Mouse (Mus musculus) testis, adult 2 months (tissue): Measurements from ENCODE around the gene Mlip. TPM values are rescaled to one million over a fixed set of nuclear protein-coding genes. Genes with fewer than 3 reads are reported as not detected.

ENCODE experiments used
- H3K27ac ChIP-seq: fragments of 200-500 bp; 2 replicates; pipeline ENCODE4 v1.5.1; 2012; ENCODE audit warnings: low read depth, low read length; ENCODE audit not compliant: control insufficient read depth, insufficient read depth
- H3K27me3 ChIP-seq: fragments of 200-500 bp; 2 replicates; pipeline ENCODE4 v1.6.1; 2012; ENCODE audit warnings: mild to moderate bottlenecking, low read length, moderate library complexity; ENCODE audit not compliant: control insufficient read depth, insufficient read depth
- H3K36me3 ChIP-seq: fragments of 200-500 bp; 2 replicates; pipeline ENCODE4 v1.6.1; 2012; ENCODE audit warnings: mild to moderate bottlenecking, low read length; ENCODE audit not compliant: control insufficient read depth, insufficient read depth
- H3K4me1 ChIP-seq: fragments of 200-500 bp; 2 replicates; pipeline ENCODE4 v1.6.1; 2012; ENCODE audit warnings: low read length; ENCODE audit not compliant: control insufficient read depth, insufficient read depth
- H3K4me3 ChIP-seq: fragments of 200-500 bp; 2 replicates; pipeline ENCODE4 v1.5.1; 2012; ENCODE audit warnings: low read depth, mild to moderate bottlenecking, low read length, moderate library complexity, mixed read lengths; ENCODE audit not compliant: control insufficient read depth
- CTCF ChIP-seq: fragments of 200-500 bp; IDR thresholded peaks from 2 replicates; pipeline ENCODE4 v1.5.1; 2012; ENCODE audit warnings: low read depth, mild to moderate bottlenecking, inconsistent platforms, low read length, moderate library complexity; ENCODE audit not compliant: control insufficient read depth, insufficient read depth, insufficient replicate concordance
- POLR2A ChIP-seq: fragments of 200-500 bp; IDR thresholded peaks from 2 replicates; pipeline ENCODE4 v1.6.1; 2012; ENCODE audit warnings: low read depth, mild to moderate bottlenecking, inconsistent platforms, low read length, moderate library complexity; ENCODE audit not compliant: control insufficient read depth
- polyA plus RNA-seq: library from polyadenylated mRNA; depleted of rRNA; stranded (reverse); fragments of >200 nt; gene quantifications from 2 replicates; pipeline ENCODE4 v1.2.3, GENCODE M21; 2012

Mlip gene
- polyA plus RNA-seq, 1 experiment: 2.4 TPM

- no peak for TF ChIP-seq POLR2A
- no peak for TF ChIP-seq CTCF
- no peaks in the 10 kb centered on the region for H3K4me1 ChIP-seq
- no peak overlapping the region for H3K27ac ChIP-seq
- H3K27me3 ChIP-seq: no peaks in the 10 kb centered on the region
- H3K4me3 ChIP-seq: no peak overlapping the region
- no peaks in the 10 kb centered on the region for H3K36me3 ChIP-seq
These were observed 5.1 kb downstream of the Mlip start for GRCm38 (mm10) chr9:77347704-77348103.

GRCm38 (mm10) chr9:77344318-77344717 lies 8.5 kb downstream of the Mlip start:
- no peaks in the 10 kb centered on the region for H3K27me3 ChIP-seq
- H3K36me3 ChIP-seq: no peaks in the 10 kb centered on the region
- no peak overlapping the region for H3K4me3 ChIP-seq
- H3K27ac ChIP-seq: no peak overlapping the region
- no peaks in the 10 kb centered on the region for H3K4me1 ChIP-seq
- TF ChIP-seq CTCF (no peak), POLR2A (no peak)

GRCm38 (mm10) chr9:77340159-77340862 lies 12.5 kb downstream of the Mlip start:
- H3K4me1 ChIP-seq: no peaks in the 10 kb centered on the region
- H3K4me3 ChIP-seq: no peak overlapping the region
- no peak for TF ChIP-seq CTCF

GRCm38 (mm10) chr9:77339571-77340148 lies 13.1 kb downstream of the Mlip start:
- TF ChIP-seq POLR2A: no peak
- TF ChIP-seq CTCF: no peak
- H3K27me3 ChIP-seq: no peaks in the 10 kb centered on the region
- H3K27ac ChIP-seq: no peak overlapping the region
- H3K4me3 ChIP-seq: no peak overlapping the region
- H3K4me1 ChIP-seq: no peaks in the 10 kb centered on the region
- no peaks in the 10 kb centered on the region for H3K36me3 ChIP-seq

More at GRCm38 (mm10) chr9:77340159-77340862, 12.5 kb downstream of the Mlip start:
- Histone ChIP-seq H3K27me3 (no peaks in the 10 kb centered on the region), H3K27ac (no peak overlapping the region), H3K36me3 (no peaks in the 10 kb centered on the region)

- no peaks in the 10 kb centered on the region for H3K4me1 ChIP-seq
- H3K27ac ChIP-seq: no peak overlapping the region
- no peaks in the 10 kb centered on the region for H3K27me3 ChIP-seq
- H3K36me3 ChIP-seq: no peaks in the 10 kb centered on the region
- TF ChIP-seq CTCF (no peak), POLR2A (no peak)
- no peak overlapping the region for H3K4me3 ChIP-seq
These were observed 17.4 kb downstream of the Mlip start for GRCm38 (mm10) chr9:77335370-77335769.

GRCm38 (mm10) chr9:77318346-77318745 lies 34.4 kb downstream of the Mlip start:
- Histone ChIP-seq H3K27ac (no peak overlapping the region), H3K4me3 (no peak overlapping the region), H3K27me3 (no peaks in the 10 kb centered on the region), H3K4me1 (peaks cover 5% of the 10 kb centered on the region), H3K36me3 (no peaks in the 10 kb centered on the region)
- TF ChIP-seq POLR2A: no peak

- Histone ChIP-seq H3K36me3 (no peaks in the 10 kb centered on the region), H3K27ac (no peak overlapping the region), H3K27me3 (no peaks in the 10 kb centered on the region), H3K4me1 (no peaks in the 10 kb centered on the region), H3K4me3 (no peak overlapping the region)
- TF ChIP-seq CTCF: no peak
- no peak for TF ChIP-seq POLR2A
These were observed 42.2 kb downstream of the Mlip start for GRCm38 (mm10) chr9:77310548-77310947.
